9 mouse cellular contexts compared by ENCODE assay signal in genomic region chr12:27599149-27599548, GRCm38 (mm10).
DNase-seq lines count a peak whose midpoint lies in the region; ATAC-seq lines count a peak whose summit lies in the region.
"Had no signal": no experiment of that assay in that cellular context is flagged by ENCODE, and none has a peak within 500 bp of the region (broad histone marks: within the 10 kb centered on the region; RNA-seq: fewer than 3 reads in every experiment).

No protein-coding gene starts in this region.

- no peak overlapping the region for H3K9ac ChIP-seq in heart, embryonic 12.5 days
- H3K9ac ChIP-seq in forebrain, embryonic 11.5 days (ENCODE audit: low read length): no peak overlapping the region
- H3K9ac ChIP-seq in intestine, embryonic 16.5 days (ENCODE audit: low read depth, low read length): no peak overlapping the region
- H3K9ac ChIP-seq in limb, embryonic 11.5 days (ENCODE audit: low read length): no peak overlapping the region
- H3K9ac ChIP-seq: limb, embryonic 12.5 days had no signal

- no peaks in the 10 kb centered on the region for H3K9me3 ChIP-seq in heart, embryonic 12.5 days (replicated peaks)
- no peaks in the 10 kb centered on the region for H3K9me3 ChIP-seq in forebrain, embryonic 11.5 days (ENCODE audit: control insufficient read depth, low read length)
- no peaks in the 10 kb centered on the region for H3K9me3 ChIP-seq in intestine, embryonic 16.5 days (ENCODE audit: control insufficient read depth, low read length)
- H3K9me3 ChIP-seq in limb, embryonic 11.5 days (ENCODE audit: control insufficient read depth, low read length): no peaks in the 10 kb centered on the region
- H3K9me3 ChIP-seq: limb, embryonic 12.5 days had no signal

- H3K36me3 ChIP-seq in heart, embryonic 12.5 days: no peaks in the 10 kb centered on the region
- no peaks in the 10 kb centered on the region for H3K36me3 ChIP-seq in forebrain, embryonic 11.5 days (ENCODE audit: control insufficient read depth, insufficient read depth, low read length)
- H3K36me3 ChIP-seq in intestine, embryonic 16.5 days (ENCODE audit: control insufficient read depth, insufficient read depth, low read length): no peaks in the 10 kb centered on the region
- no peaks in the 10 kb centered on the region for H3K36me3 ChIP-seq in limb, embryonic 11.5 days (ENCODE audit: control insufficient read depth, insufficient read depth, low read length)
- H3K36me3 ChIP-seq: limb, embryonic 12.5 days had no signal

- H3K4me1 ChIP-seq in heart, embryonic 12.5 days (replicated peaks): 0 out of 2 replicates have a peak, but pooled peaks cover 4% of the 10 kb centered on the region
- H3K4me1 ChIP-seq in forebrain, embryonic 11.5 days (replicated peaks; ENCODE audit: control insufficient read depth, insufficient read depth, low read length): no peaks in the 10 kb centered on the region; the same call in 1 of the 2 replicates
- no peaks in the 10 kb centered on the region for H3K4me1 ChIP-seq in intestine, embryonic 16.5 days (ENCODE audit: control insufficient read depth, insufficient read depth, low read length)
- H3K4me1 ChIP-seq in limb, embryonic 11.5 days (ENCODE audit: control insufficient read depth, insufficient read depth, low read length): no peaks in the 10 kb centered on the region

- no peak for ATAC-seq in heart, embryonic 12.5 days (ENCODE audit: insufficient number of reproducible peaks, low FRiP score)
- ATAC-seq in forebrain, embryonic 11.5 days (replicated peaks; ENCODE audit: low FRiP score): no peak
- ATAC-seq in intestine, embryonic 16.5 days: peak; percentile 46; the same call in 1 of the 2 replicates
- no peak for ATAC-seq in limb, embryonic 11.5 days (ENCODE audit: insufficient number of reproducible peaks, low FRiP score, low TSS enrichment, low read depth)

- H3K4me3 ChIP-seq in heart, embryonic 12.5 days: no peak overlapping the region
- no peak overlapping the region for H3K4me3 ChIP-seq in forebrain, embryonic 11.5 days (ENCODE audit: low read depth, low read length)
- H3K4me3 ChIP-seq in intestine, embryonic 16.5 days (ENCODE audit: low read length): no peak overlapping the region
- no peak overlapping the region for H3K4me3 ChIP-seq in limb, embryonic 11.5 days (ENCODE audit: low read depth, low read length)
- H3K4me3 ChIP-seq: limb, embryonic 12.5 days had no signal

- WGBS in heart, embryonic 12.5 days: 18% methylated on average over 8 of the region's 8 CpGs
- 38% methylated on average over 8 of the region's 8 CpGs for WGBS in forebrain, embryonic 11.5 days
- 29% methylated on average over 8 of the region's 8 CpGs for WGBS in intestine, embryonic 16.5 days
- 30% methylated on average over 8 of the region's 8 CpGs for WGBS in limb, embryonic 11.5 days

- intact Hi-C loops in heart, postnatal 10 days (cut with DNase I): loop anchor here (1.0 to 5.0 kb wide), 4 partner anchors 256 to 1067 kb away; partner anchors contain the start of gene Sox11

- no peak overlapping the region for H3K27ac ChIP-seq in heart, embryonic 12.5 days (ENCODE audit: poor library complexity, severe bottlenecking)
- H3K27ac ChIP-seq in forebrain, embryonic 11.5 days (ENCODE audit: low read depth, low read length): no peak overlapping the region
- H3K27ac ChIP-seq in intestine, embryonic 16.5 days (ENCODE audit: low read length): no peak overlapping the region
- no peak overlapping the region for H3K27ac ChIP-seq in limb, embryonic 11.5 days (replicated peaks; ENCODE audit: low read depth, low read length)
- H3K27ac ChIP-seq: limb, embryonic 12.5 days had no signal

- DNase-seq in heart, postnatal 10 days: peak; percentile 69 to 82
- peak; percentile 68 for DNase-seq in adrenal gland, postnatal 25 days
- DNase-seq in forebrain, embryonic 11.5 days (ENCODE audit: low spot score): peak; percentile 78
- DNase-seq in limb, embryonic 11.5 days (ENCODE audit: low spot score): peak; percentile 67
- DNase-seq in retina, embryonic 14.5 days (ENCODE audit: low spot score): peak; percentile 75
- DNase-seq in thymus, adult 18-20 months: no peak

- H3K4me2 ChIP-seq in heart, embryonic 12.5 days: no peak overlapping the region
- no peak overlapping the region for H3K4me2 ChIP-seq in forebrain, embryonic 11.5 days (ENCODE audit: low read depth, low read length, severe bottlenecking)
- H3K4me2 ChIP-seq in intestine, embryonic 16.5 days (ENCODE audit: low read depth, low read length): no peak overlapping the region
- no peak overlapping the region for H3K4me2 ChIP-seq in limb, embryonic 11.5 days (ENCODE audit: low read depth, severe bottlenecking)
- H3K4me2 ChIP-seq: limb, embryonic 12.5 days had no signal

- no peaks in the 10 kb centered on the region for H3K27me3 ChIP-seq in heart, embryonic 12.5 days (replicated peaks)
- no peaks in the 10 kb centered on the region for H3K27me3 ChIP-seq in forebrain, embryonic 11.5 days (ENCODE audit: control insufficient read depth, insufficient read depth, low read length)
- no peaks in the 10 kb centered on the region for H3K27me3 ChIP-seq in intestine, embryonic 16.5 days (replicated peaks; ENCODE audit: control insufficient read depth, insufficient read depth, low read length)
- H3K27me3 ChIP-seq in limb, embryonic 11.5 days (ENCODE audit: control insufficient read depth, insufficient read depth, low read length): no peaks in the 10 kb centered on the region
- H3K27me3 ChIP-seq: limb, embryonic 12.5 days had no signal

Comparison
In these comparisons a context has a peak if more than half of its experiments do, and no peak if none do; other contexts are left out.
1. DNase-seq: peak in heart, postnatal 10 days (2 of 2), adrenal gland, postnatal 25 days (single experiment), forebrain, embryonic 11.5 days (single experiment), limb, embryonic 11.5 days (single experiment) and retina, embryonic 14.5 days (single experiment); none in thymus, adult 18-20 months (0 of 2).